Mouse (Mus musculus): ENCODE data around the gene Dpep3.

The Dpep3 gene

DNA sequence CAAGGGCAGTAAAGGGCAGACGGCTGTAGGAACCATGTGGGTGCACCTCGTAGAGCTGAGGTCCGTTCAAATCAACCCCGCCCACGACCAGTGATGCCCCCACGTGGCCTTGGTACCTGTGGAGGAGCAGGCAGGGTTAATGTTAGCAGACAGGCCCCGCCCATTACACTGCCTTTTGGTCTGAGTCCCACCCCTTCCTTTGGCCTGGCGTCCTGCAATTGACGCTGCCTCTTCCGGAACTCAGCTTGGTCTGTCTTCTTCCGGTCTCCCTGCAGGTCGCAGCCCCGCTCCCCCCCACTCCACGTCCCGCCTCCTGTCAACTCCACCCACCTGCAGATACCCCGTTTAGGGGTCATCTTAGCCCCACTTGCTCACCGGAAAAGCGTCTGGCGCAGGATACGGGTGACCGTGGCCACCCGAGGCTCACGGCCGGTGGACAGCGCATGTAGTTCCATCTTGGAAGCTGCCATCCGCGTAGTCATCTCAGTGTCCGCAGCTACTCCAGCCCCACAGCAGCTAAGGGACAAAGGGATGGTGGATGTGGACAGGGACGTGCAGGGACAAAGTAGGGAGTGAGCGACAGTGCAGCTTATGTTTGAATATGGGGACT is 42.3 kb downstream of the Dpep3 start:
- peak; percentile 47 to 57 for DNase-seq (ENCODE audit: low spot score in 2 of 2)

- no peak for DNase-seq (ENCODE audit: low spot score in 2 of 2)
Observed at GRCm38 (mm10) chr8:105935863-105936603, 43.2 kb downstream of the Dpep3 start.

DNA sequence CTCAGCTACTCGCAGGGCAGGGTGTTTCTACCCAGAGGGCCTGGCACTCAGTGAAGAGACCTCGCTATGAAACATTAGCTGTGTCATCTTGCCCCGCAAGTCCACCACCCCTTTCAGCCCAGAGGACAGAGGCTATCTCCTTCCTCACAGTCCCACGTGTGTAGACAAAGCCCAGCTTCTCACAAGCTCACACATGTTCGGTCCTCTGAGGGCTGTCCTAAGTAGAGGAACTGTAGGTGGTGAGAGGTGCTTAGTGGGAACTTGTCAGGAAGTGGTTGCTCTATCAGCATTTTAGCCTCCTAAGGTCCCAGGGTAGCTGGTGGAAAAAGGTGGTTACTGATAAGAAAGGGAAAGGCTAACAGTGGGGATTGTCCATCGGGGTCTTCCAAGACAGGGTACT is 44.1 kb downstream of the Dpep3 start:
- no peak for DNase-seq (ENCODE audit: low spot score in 2 of 2)

DNA sequence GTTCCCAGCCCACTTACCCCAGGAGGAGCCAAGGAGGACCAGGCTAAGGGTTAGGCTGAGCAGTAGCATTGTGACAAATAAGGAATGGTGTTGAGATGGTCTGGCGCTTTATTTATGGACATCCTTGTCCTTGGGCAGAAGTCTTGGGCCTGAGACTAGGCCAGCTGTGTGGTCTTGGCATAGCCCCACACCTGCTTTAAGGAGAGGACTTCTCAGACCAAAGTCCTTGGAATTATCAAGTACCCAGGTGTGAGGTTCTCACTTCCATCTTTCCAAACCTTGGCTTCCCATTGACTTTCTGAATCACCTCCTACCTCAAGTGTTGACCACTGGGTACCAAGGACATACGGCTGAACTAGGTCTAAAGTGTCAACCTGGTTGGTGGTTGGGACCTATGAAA is 45.5 kb downstream of the Dpep3 start, which contains the start of gene Ctrl:
Gene Ctrl (minus strand): TSS at position 101 of the 400 bp plus-strand sequence.
- DNase-seq (ENCODE audit: low spot score in 2 of 2): no peak

DNA sequence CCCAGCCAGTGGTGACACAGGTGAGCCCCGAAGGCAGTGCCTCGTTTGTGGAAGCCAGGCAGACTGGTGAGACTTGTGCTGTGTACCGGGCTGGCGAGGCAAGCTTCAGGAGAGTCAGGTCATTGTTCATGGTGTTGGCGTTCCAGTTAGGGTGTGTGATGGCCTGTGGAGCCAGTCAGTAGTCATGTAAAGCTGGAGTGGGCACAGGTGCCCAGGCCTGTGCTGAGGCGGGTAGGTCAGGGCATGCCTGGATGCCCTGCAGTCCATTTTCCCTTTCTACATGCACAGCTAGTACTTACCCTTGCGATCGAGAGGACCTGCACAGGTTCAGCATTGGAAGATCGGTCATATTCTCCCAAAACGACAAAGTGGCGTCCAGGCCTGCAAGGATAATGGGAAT is 46.7 kb downstream of the Dpep3 start:
- no peak for DNase-seq (ENCODE audit: low spot score in 2 of 2)

GRCm38 (mm10) chr8:105931271-105931670 is 48.0 kb downstream of the Dpep3 start:
- no peak for DNase-seq (ENCODE audit: low spot score in 2 of 2)

- DNase-seq (ENCODE audit: low spot score in 2 of 2): peak; percentile 76 to 95
Observed at GRCm38 (mm10) chr8:105930602-105931001, 48.6 kb downstream of the Dpep3 start.

GRCm38 (mm10) chr8:105925123-105925522 is 54.1 kb downstream of the Dpep3 start:
- DNase-seq (ENCODE audit: low spot score in 2 of 2): no peak

Measured in thymus, postnatal 10 days (tissue).